Mouse (Mus musculus): ENCODE measurements around the gene Kank4.
"Not testable (repeated sequence)": the region's sequence is repeated elsewhere in the genome, so short reads cannot be mapped to it uniquely, and the experiment has no call there.

Kank4 gene

DNA sequence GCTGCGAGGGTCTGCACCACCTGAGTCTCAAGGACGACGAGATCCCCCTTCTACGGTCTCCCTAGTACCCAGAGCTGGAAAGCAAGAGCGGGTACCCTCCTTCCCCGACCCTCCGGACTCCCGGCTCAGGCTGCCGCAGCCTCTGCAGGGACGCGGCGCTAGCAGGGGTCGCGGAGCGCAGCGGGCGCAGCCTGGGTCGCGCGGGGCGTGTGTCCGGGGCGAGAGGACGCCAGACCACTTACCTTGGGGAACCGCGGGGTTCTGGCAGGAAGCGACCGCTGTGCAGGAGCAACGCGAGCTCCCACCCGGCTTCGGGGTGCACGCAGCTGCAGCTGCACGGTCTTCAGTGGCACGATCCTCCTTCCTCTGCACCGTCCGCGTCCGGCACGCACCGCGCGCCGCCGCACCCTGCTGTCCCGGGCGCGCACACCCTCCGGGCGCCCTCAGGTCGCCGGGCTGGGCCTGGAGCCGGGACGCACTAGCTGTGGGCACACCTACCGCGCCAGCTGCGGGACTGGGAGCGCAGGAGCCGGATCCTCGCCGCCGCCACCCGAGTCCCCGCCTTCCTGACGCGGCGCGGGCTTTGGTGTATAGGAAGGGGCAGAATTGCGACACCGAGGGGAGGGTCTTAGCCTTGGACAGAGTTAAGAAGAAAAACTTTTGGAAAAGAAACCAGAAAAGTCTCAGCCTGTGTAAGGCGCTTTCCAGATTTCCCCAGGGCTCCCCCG is at the start of gene Kank4:
TSS of gene Kank4 (minus strand) at position 354 of the 728 bp plus-strand sequence.
- no peak for DNase-seq (ENCODE audit: low spot score in 2 of 2)

DNA sequence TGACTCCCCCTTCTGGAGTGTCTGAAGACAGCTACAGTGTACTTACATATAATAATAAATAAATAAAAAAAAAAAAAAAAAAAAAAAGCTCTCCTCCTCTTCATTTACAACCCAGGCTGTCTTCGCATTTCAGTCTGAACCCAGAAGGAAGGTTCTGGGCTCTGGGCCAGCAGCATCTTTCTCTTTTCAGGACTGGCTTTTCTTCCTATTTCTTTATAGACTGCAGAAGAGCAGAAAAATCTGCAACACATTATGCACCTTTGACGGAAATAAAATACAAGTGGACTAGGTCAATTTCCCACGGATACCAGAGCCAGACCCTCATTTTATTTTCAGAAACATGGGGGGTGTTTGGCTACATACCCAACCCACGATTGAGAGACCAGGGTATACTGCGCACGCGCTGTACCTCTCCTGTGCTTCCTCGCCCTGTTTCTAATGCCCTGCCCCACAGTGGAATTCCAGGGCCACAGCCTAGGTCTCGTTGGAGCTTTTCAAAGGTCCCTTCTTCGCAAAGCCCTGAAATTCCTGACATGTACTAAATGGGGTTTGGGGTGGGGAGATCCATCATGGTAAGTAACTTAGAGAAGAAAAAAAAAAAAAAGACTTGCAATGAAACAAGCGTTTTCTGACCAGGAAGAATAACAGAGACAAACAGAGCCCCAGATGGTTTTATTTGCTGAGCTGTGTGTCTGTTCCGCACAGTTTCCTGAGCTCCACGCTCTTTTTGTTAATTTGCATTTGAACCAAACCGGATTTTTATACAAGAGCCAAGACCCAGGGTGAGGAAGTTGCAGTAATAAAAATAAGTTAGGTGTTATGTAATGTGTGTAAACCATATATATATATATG is 48.3 kb upstream of the Kank4 start:
- DNase-seq (ENCODE audit: low spot score in 2 of 2): no peak

DNA sequence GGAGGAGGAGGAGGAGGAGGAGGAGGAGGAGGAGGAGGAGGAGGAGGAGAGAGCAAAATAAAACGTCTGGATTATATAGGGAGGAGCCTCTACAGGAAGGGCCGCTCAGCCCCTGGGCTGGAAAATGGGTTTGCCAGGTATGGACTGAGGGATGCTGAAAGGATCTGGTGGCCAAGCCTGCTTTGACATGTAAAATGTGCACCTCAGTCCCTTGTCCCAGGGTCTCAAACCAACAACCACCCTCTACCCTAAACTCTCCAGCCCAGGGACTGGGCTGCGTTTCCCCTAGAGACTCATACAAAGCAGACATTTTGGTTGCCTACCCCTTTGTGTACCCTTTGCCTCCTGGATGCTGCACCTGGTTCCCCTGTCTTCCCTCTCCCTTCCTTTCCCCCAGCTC is 47.2 kb upstream of the Kank4 start:
- no peak for DNase-seq (ENCODE audit: low spot score in 2 of 2)

DNA sequence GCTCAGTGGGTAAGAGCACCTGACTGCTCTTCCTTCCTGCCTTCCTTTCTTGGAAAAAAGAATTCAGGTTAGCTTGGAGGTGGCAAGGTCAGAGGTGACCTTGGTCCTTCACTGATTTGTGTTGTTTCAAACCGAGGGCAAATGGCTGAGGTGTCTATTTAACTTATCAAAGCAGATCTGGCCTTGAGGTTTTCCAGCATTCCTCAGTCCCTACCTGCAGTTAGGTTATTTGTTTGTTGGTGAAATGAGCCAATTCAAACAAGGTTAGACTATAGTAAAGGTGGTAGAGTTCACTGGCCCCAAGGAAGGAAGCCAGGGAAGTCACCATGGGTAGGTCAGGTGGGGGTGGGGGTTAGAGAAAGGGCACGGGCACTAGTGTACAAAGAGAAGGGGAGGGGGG is 46.8 kb upstream of the Kank4 start:
- DNase-seq (ENCODE audit: low spot score in 2 of 2): no peak

DNA sequence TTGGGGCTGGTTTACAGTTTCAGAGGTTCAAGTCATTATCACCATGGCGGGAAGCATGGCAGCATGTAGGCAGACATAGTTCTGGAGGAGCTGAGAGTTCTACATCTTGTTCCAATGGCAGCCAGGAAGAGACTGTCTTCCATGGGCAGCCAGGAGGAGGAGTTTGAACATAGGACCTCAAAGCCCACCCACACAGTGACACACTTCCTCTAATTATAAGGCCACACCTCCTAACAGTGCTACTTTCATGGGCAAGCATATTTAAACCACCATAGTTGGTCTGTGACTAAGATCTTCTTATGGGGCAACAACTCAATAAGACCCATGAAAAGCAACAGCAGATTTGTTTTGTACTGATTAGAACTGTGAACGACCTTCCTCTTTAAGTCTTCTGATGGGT is 46.1 kb upstream of the Kank4 start:
- DNase-seq (ENCODE audit: low spot score in 2 of 2): no peak

DNA sequence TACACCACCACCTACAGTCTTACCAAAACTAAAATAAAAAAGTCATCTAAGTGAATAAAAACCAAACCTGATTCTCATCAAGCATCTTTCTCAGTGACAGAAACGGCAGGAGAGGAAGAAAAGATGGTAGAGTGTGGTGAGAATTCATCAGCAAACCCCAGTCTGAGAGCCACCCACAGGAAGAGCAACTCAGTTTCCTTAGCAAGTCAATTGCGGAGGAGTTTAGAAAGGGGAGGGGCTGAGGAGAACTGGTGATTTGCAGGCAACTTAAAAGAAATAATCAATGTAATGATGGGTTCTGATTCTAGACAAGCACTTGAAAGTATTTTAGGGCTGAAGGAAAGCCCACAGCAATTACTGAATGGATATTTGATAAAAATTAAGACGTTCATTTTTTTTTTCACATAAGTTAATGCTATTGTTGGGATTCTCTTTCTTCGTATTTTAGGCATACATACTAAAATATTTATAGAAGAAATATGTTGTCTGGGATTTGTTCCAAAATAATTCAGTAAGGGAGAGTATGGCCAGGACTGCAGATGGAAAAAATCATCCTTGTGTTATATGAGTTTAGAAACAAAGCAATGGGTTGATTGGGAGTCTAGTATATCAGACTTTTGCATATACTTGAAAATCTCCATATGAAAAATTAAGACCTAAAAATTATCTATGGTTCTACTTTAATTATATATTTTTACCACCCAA is 41.0 kb upstream of the Kank4 start:
- no peak for DNase-seq (ENCODE audit: low spot score in 2 of 2)

DNA sequence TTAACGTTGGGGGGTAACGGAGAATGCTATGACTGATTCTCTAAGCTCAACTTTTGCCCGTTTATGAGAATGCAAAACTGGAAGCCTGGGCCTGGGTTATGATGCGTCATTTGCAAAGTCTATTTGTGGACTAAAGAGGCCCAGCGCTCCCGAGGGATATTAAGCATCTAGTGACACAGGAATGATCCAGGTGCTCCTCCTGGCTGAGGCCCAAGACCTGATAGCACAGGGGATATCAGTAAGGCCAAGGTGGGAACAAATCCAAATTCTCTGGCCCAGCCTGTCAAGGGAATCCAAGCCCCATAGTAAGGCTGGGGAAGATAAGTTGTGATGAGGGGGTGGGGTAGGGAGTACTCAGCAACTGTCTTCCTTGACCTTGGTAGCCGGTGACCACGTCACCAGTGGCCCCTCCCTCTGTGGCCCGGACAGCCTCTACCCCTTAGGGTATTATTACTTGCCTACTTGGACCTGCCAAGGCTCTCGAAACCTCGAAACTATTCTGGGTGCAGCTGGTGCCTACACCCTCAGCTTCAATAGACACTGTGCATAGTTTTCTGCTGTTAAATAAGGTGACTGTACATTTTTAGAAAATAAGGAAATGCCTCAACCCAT is 39.8 kb upstream of the Kank4 start:
- DNase-seq (ENCODE audit: low spot score in 2 of 2): no peak

DNA sequence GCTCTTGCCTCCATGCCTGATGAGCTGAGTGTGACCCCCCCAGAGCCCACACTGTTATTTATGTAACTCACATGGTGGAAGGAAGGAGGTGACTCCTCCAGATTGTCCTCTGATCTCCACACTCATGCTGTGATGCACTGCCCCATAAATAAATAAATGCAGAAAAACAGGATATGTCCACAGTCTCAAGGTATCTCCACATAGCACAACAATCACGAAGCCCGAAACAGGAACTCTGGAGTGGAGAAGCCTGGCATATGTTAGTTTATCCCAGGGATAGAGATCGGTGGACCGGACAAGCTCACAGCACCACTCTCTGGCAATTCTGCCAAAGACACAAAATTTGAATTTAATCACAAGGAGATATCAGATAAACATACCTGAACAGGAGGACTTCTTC is 36.6 kb upstream of the Kank4 start:
- DNase-seq (ENCODE audit: low spot score in 2 of 2): no peak

DNA sequence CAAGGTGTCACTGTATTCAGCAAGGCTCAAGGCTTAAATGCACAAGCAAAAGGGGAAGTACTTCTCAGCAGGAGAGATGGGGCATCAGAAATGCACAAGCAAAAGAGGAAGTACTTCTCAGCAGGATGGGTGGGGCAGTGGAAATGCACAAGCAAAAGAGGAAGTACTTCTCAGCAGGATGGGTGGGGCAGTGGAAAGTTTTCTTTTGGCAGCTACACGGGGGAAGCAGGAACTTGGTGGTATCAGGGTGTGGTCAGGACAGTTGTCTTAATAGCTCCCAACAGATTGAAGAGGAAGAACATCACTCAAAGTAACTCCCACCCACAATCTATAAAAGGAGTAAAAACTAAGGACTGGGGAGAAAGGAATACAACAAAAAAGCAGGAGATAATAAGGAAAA is 33.1 kb upstream of the Kank4 start:
- DNase-seq (ENCODE audit: low spot score in 2 of 2): not testable (repeated sequence)

DNA sequence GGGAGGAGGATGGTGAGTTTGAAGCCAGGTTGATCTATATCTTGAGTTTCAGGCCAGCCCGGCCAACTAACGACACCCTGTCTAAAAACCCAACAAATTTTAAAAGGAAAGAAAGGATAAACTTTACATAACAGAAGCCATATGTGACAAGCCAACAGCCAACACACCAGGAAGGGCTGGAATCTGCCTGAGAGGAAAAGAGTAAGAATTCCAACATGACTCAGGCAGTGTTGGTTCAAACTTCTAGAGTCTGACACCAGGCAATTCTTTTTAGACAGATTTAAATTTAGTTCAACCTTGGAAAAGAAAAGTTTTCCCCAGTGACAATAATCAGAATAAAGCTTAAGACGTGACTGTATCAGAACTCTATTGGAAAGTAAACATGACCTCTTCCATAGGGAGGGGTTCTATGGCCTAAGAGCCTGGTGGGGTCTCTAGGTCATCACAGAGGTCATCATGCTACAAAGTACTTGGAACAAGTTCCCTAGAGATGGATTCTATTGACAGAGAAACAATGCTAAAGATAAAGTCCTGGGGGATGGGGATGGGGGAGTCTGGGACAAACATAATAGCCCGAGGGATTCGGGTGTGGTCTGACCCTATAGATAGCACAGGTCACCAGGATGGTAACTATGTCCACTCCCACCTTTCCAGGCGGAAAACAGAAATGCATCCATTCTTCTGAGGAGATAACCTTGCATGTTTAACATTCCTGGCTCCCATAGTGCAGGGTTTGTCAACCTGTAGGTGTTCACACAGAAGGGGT is 30.0 kb upstream of the Kank4 start:
- DNase-seq (ENCODE audit: low spot score in 2 of 2): no peak

DNA sequence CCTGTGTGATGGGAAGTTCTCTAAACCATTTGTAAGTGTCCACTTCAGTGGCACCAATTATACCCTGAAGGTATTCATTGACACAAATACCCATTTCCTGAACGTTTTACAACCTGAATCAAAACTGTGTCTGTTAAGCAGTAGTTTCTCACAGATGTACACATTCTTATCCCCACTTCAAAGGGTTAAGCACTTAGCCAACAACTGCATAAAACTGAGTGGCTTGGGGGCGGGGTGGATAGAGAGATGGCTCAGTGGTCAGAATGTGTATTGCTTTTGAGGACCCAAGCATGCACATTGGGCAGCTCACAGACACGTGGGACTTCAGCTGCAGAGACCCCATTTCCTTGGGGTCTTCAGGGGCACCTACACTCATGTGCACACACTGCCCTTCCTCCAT is 29.1 kb upstream of the Kank4 start:
- no peak for DNase-seq (ENCODE audit: low spot score in 2 of 2)

DNA sequence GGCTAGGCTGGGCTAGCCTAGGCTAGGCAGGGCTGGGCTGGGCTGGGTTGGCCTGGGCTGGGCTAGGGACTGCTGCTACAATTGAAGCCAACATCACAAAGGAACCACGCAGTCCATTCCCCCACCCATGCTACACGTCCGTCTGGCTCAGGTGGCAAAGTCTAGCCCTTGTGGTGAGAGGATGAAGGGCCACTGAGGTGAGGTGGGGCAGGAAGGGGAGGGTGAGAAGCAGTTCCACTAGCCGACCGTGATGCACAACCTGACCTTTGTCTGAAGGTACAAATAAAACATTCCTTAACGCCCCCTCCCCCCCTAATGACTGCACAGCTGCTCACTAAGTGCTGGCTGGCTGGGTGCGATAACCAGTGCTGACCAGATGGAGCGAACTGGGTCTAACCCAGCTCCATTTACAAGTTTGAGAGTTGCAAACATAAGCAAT is 28.4 kb upstream of the Kank4 start:
- no peak for DNase-seq (ENCODE audit: low spot score in 2 of 2)

DNA sequence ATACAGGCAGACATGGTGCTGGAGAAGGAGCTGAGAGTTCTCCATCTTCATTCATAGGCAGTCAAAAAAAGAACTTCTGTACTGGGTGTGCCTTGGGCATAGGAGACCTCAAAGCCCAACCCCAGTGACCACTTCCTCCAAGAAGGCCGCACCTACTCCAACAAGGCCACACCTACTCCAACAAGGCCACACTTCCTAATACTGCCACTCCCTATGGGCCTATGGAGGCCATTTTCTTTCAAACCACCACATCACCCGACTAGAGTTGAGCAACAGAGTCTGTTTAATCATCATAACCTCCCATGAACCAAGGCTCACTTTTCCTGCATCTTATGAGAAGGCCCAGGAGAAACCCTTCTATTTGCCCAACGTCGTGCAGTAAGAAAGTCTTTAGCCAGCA is 27.9 kb upstream of the Kank4 start:
- no peak for DNase-seq (ENCODE audit: low spot score in 2 of 2)

DNA sequence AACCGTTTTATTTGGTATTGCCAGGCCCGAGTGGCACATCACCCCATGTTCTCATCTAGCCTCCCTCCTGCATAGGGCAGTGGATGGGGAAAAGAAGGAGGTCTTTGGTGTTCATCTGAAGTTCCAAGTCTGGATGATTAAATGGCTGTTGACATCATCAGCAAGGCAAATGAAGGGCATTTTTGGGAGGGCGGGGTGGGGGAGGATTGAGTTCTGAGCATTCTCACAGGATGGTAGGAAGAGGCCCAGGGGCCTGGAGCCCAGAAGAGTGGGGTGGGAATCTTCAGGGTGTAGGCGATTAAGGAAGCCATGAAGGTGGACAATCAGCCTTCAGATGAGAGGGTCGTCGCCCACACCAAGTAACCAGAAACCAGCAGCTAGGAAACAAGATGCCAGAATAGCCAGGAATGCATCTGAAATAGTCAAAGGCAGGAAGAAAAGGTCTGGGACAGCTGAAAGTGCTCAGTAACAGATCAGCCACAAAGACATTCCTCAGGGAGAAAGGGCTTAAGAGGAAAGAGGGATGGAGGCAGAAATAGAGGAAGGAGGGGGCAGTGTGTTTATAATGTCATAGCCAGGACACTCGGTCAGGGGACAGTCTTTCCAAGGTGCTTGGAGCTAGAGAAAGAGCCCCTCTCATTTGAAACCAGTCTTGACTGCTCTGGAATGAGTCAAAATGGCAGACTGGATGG is 26.7 kb upstream of the Kank4 start:
- DNase-seq (ENCODE audit: low spot score in 2 of 2): no peak

DNA sequence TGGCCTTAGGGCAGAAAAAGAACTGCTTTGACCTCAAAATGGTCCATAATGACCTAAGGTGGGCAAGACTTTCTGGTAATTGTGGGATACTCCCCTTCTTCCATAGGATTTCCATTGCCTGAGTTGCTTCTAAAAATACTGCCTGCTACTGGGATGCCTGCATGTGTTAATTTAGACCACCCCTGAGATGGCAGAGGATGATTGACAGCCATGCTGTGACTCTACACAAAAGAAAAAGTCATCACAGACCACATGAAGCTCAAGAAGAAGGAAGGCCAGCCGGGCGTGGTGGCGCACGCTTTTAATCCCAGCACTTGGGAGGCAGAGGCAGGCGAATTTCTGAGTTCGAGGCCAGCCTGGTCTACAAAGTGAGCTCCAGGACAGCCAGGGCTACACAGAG is 23.9 kb upstream of the Kank4 start:
- DNase-seq (ENCODE audit: low spot score in 2 of 2): not testable (repeated sequence)

DNA sequence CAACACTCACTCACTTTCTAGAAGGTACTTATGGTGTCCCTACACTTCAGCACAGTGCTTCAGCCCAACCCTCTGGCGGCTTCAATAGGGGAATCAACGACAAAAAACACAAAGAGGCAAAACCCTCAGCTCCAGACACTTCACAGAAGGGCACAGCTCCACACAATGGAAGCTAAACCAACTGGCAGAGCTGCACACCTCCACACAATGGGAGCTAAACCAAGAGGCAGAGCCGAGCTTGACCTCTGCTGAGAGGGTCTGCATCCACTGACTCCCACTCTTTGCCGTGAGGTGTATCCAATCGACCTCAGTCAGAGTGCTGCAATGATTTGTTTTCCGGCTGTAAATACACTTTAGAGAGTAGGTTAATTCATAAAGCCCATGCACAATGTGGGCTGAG is 23.2 kb upstream of the Kank4 start:
- DNase-seq (ENCODE audit: low spot score in 2 of 2): no peak

DNA sequence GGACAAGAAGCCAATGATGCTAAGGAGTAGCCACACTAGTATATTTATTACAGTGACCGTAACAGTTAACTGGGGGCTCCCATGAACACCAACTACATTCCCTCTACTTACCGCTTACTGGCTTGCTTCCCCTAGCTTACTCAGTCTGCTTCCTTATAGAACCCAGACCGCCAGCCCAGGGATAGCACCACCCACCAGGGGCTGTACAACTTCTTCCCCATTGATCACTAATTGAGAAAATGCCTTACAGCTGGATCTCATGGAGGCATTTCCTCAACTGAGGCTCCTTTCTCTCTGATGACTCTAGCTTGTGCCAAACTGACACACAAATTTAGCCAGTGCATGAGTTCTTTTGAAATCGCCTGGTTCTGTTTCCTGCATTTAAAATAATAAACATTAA is 21.6 kb upstream of the Kank4 start:
- no peak for DNase-seq (ENCODE audit: low spot score in 2 of 2)

DNA sequence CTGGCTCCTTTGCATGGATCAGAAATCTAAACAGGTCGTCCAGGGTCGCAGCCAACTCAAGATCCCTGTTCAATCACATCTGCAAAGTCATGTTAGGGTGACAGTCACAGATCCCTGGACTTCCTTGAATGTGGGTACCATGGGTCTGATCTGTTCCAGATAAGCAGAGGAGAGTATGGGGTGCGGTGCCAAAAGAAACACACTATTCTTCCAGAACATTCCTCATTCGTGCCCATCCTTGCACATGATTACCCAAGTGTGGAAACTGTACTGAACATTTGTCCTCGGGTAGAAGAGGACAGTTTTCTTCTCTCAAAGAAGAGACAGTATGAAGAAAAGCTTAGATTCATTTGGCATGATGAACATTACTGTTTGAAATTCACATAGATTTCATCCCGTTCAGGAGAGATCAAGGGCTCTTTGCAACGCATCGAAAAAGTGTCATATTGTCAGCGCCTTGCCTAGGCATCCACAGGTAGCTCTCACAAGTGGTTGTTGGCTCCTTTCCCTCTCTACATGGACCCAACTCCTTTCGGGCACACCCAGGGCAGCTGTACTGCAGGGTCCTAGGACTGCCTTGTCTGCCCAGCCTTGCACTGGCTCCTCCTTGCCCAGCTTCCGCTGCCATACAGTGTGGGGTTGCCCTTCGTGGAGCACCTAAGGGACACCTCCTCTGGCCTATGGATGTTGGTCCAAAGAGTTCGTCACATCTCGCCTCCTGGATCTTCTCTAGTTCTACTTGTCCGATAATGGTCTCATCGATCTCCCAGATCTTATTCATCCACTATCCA is 20.6 kb upstream of the Kank4 start:
- DNase-seq (ENCODE audit: low spot score in 2 of 2): no peak

DNA sequence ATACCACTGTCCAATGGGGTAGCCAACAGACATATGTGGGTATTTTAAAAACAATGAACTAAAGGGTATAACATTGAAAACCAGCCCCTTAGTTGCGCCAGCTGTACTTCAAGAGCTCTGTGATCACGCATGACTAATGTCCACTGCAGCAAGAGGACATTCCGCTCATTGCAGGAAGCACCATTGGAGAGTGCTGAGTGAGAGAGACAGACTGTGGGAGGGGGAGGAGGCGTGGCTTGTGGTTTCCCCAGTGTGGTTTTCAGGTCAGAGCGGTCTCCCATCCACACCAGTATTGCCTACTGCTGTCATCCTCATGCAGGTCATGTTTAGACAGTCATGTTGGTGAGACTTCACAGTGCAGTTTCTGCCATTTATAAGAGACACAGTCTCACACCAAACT is 19.2 kb upstream of the Kank4 start:
- no peak for DNase-seq (ENCODE audit: low spot score in 2 of 2)

DNA sequence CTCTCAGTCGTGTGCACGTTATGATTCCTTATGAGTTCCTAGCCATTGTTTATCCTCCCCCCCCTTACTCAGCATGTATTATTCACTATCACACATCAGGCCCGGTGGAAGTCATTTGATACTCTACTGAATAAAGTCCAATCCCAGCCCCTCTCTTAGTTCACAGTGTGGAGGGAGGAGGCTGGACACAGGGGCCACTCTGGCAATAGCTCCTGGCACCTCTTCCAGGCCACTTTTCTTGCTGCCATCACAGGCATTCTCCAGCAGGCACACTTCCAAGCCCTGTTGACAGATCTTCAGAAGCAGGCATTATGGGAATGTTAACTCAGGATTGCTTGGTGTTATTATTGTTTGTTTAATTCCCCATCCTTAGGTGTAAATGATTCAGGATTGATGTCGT is 17.4 kb upstream of the Kank4 start:
- no peak for DNase-seq (ENCODE audit: low spot score in 2 of 2)
